Mouse (Mus musculus): Measurements from ENCODE around the gene Ppia. TPM values are rescaled to one million over a fixed set of nuclear protein-coding genes. Genes with fewer than 3 reads are reported as not detected.

Ppia gene
- 1,275 TPM for total RNA-seq (2023)

GRCm38 (mm10) chr11:6414751-6415550 is at the start of gene Ppia:
Gene Ppia (plus strand): TSS chr11:6415443.

GRCm38 (mm10) chr11:6388726-6389413 is 26.4 kb upstream of the Ppia start, which contains the start of gene Zmiz2:
Gene Zmiz2 (plus strand): TSS chr11:6389074.

GRCm38 (mm10) chr11:6444077-6444853 is 29.0 kb downstream of the Ppia start, which contains the start of gene H2afv:
Gene H2afv (minus strand): TSS chr11:6444443.

Other genes with a start within 250 kb of the Ppia start
- 0.43 TPM for gene A730071L15Rik, start 215.4 kb upstream of the Ppia start, total RNA-seq (2023)
- gene Nudcd3, start 215.0 kb upstream of the Ppia start, total RNA-seq (2023) = 54.0 TPM
- not detected for gene Npc1l1, start 185.3 kb upstream of the Ppia start, total RNA-seq (2023)
- gene Ddx56, start 147.7 kb upstream of the Ppia start, total RNA-seq (2023) = 68.0 TPM
- gene Tmed4, start 140.6 kb upstream of the Ppia start, total RNA-seq (2023) = 30.5 TPM
- 155 TPM for gene Ogdh, start 123.8 kb upstream of the Ppia start, total RNA-seq (2023)
- gene Zmiz2, start 26.4 kb upstream of the Ppia start, total RNA-seq (2023) = 104 TPM
- gene H2afv, start 29.0 kb downstream of the Ppia start, total RNA-seq (2023) = 52.0 TPM
- gene Purb, start 60.5 kb downstream of the Ppia start, total RNA-seq (2023) = 59.2 TPM
- 179 TPM for gene Myo1g, start 105.5 kb downstream of the Ppia start, total RNA-seq (2023)
- gene Ccm2, start 131.4 kb downstream of the Ppia start, total RNA-seq (2023) = 270 TPM
- gene Nacad, start 190.6 kb downstream of the Ppia start, total RNA-seq (2023) = 0.28 TPM
- 140 TPM for gene Tbrg4, start 210.6 kb downstream of the Ppia start, total RNA-seq (2023)
- gene Wap, start 223.2 kb downstream of the Ppia start, total RNA-seq (2023) = not detected
- gene Ramp3, start 243.1 kb downstream of the Ppia start, total RNA-seq (2023) = 9.8 TPM

All from CD8-positive naive resting alpha-beta T cell, adult 57 days (primary cell).